ENCODE assay signal across 22 mouse cellular contexts in genomic region chr5:139726186-139726585, GRCm38 (mm10). TPM values are rescaled to one million over a fixed set of nuclear protein-coding genes. Genes with fewer than 3 reads are reported as not detected.
A peak's percentile ranks its signal among the peaks of the same experiment; 100 is the strongest.
DNase-seq lines count a peak whose midpoint lies in the region; ATAC-seq and TF ChIP-seq lines count a peak whose summit lies in the region.
"Had no signal": no experiment of that assay in that cellular context is flagged by ENCODE, and none has a peak within 500 bp of the region (broad histone marks: within the 10 kb centered on the region; RNA-seq: fewer than 3 reads in every experiment).

No protein-coding gene starts in this region.

- no peaks in the 10 kb centered on the region for H3K36me3 ChIP-seq in liver, adult 2 months (ENCODE audit: control insufficient read depth, insufficient read depth, low read length)
- H3K36me3 ChIP-seq in liver, embryonic 11.5 days (ENCODE audit: control insufficient read depth, insufficient read depth, low read length): no peaks in the 10 kb centered on the region
- H3K36me3 ChIP-seq in liver, embryonic 13.5 days: peaks cover 25% of the 10 kb centered on the region
- H3K36me3 ChIP-seq: embryonic facial prominence, embryonic 13.5 days; forebrain, embryonic 12.5 days; midbrain, embryonic 15.5 days; neural tube, embryonic 12.5 days had no signal

- no peak for TF ChIP-seq POLR2A in liver, adult 2 months (IDR thresholded peaks at IDR 0.05; ENCODE audit: extremely low read depth, insufficient read depth, low read length)

- no peaks in the 10 kb centered on the region for H3K9me3 ChIP-seq in liver, embryonic 11.5 days (ENCODE audit: control insufficient read depth, low read length)
- H3K9me3 ChIP-seq in liver, embryonic 13.5 days (replicated peaks): no peaks in the 10 kb centered on the region
- H3K9me3 ChIP-seq: embryonic facial prominence, embryonic 13.5 days; forebrain, embryonic 12.5 days; midbrain, embryonic 15.5 days; neural tube, embryonic 12.5 days had no signal

- no peaks in the 10 kb centered on the region for H3K79me2 ChIP-seq in liver, adult 2 months (ENCODE audit: control insufficient read depth, insufficient read depth, low read length)

- no peak overlapping the region for H3K9ac ChIP-seq in liver, adult 2 months (ENCODE audit: low read depth, low read length)
- no peak overlapping the region for H3K9ac ChIP-seq in liver, embryonic 11.5 days (ENCODE audit: low read depth, low read length)
- H3K9ac ChIP-seq in liver, embryonic 13.5 days: no peak overlapping the region
- H3K9ac ChIP-seq: embryonic facial prominence, embryonic 13.5 days; forebrain, embryonic 12.5 days; hindbrain, embryonic 14.5 days; lung, embryonic 14.5 days; midbrain, embryonic 15.5 days; neural tube, embryonic 12.5 days had no signal

- no peak for DNase-seq in liver, adult 2 months (ENCODE audit: extremely low read depth, low read depth, low spot score)
- no peak for DNase-seq in liver, embryonic 11.5 days (ENCODE audit: low spot score)
- DNase-seq in Muller cell, postnatal 12 days (ENCODE audit: inconsistent ontology term): peak; percentile 36
- no peak for DNase-seq in liver, embryonic 13.5 days
- DNase-seq in frontal cortex, postnatal 10 days (ENCODE audit: low spot score in 2 of 2): no peak
- no peak for DNase-seq in heart, adult 18-20 months
- no peak for DNase-seq in urinary bladder, adult 2 months (ENCODE audit: low spot score)
- DNase-seq: cerebellum, adult 18-20 months; cerebellum, postnatal 25 days; embryo, embryonic 11 days; heart, postnatal 36 days; kidney, adult 18-20 months; layer of hippocampus, adult 9-11 months; lung, embryonic 14.5 days; retina, postnatal 1 day had no signal

- H3K4me1 ChIP-seq in liver, adult 2 months (ENCODE audit: control insufficient read depth, insufficient read depth, low read length): peaks cover 12% of the 10 kb centered on the region; the same call in 1 of the 2 replicates
- peaks cover 37% of the 10 kb centered on the region for H3K4me1 ChIP-seq in liver, embryonic 11.5 days (replicated peaks; ENCODE audit: control insufficient read depth, insufficient read depth, low read length)
- H3K4me1 ChIP-seq in liver, embryonic 13.5 days (replicated peaks): peaks cover 84% of the 10 kb centered on the region

- H3K27ac ChIP-seq in liver, adult 2 months (replicated peaks; ENCODE audit: insufficient read depth, low read depth, low read length): peak overlapping the region; percentile 56
- H3K27ac ChIP-seq in liver, embryonic 11.5 days (ENCODE audit: low read depth, low read length): no peak overlapping the region
- peak overlapping the region; percentile 61; the same call in 1 of the 2 replicates for H3K27ac ChIP-seq in liver, embryonic 13.5 days
- H3K27ac ChIP-seq: embryonic facial prominence, embryonic 13.5 days; forebrain, embryonic 12.5 days; hindbrain, embryonic 14.5 days; midbrain, embryonic 15.5 days; neural tube, embryonic 12.5 days had no signal

- no peak overlapping the region for H3K4me2 ChIP-seq in liver, embryonic 11.5 days
- H3K4me2 ChIP-seq in liver, embryonic 13.5 days: no peak overlapping the region
- H3K4me2 ChIP-seq: embryonic facial prominence, embryonic 13.5 days; forebrain, embryonic 12.5 days; hindbrain, embryonic 14.5 days; lung, embryonic 14.5 days; midbrain, embryonic 15.5 days; neural tube, embryonic 12.5 days had no signal

- WGBS in liver, adult 2 months: 66% methylated on average over 3 of the region's 3 CpGs
- WGBS in liver, embryonic 11.5 days: 75% methylated on average over 3 of the region's 3 CpGs
- WGBS in liver, embryonic 13.5 days (ENCODE audit: insufficient replicate concordance): 73% methylated on average over 3 of the region's 3 CpGs

- H3K4me3 ChIP-seq in liver, adult 2 months (ENCODE audit: insufficient read depth, low read depth, low read length): no peak overlapping the region
- no peak overlapping the region for H3K4me3 ChIP-seq in liver, embryonic 11.5 days (ENCODE audit: low read depth, low read length)
- no peak overlapping the region for H3K4me3 ChIP-seq in liver, embryonic 13.5 days (replicated peaks)
- H3K4me3 ChIP-seq: embryonic facial prominence, embryonic 13.5 days; erythroblast, embryonic 14.5 days; forebrain, embryonic 12.5 days; midbrain, embryonic 15.5 days; neural tube, embryonic 12.5 days had no signal

- ATAC-seq in liver, embryonic 11.5 days (replicated peaks; ENCODE audit: low FRiP score): no peak
- ATAC-seq in liver, embryonic 13.5 days (ENCODE audit: low read depth): no peak
- ATAC-seq: inflammation-experienced regulatory T-cells, adult 6 months; midbrain, embryonic 15.5 days had no signal

- no peak for TF ChIP-seq CTCF in liver, adult 2 months (IDR thresholded peaks at IDR 0.05; ENCODE audit: low read depth, low read length)

- H3K27me3 ChIP-seq in liver, adult 2 months (ENCODE audit: control insufficient read depth, insufficient read depth, low read length): no peaks in the 10 kb centered on the region
- no peaks in the 10 kb centered on the region for H3K27me3 ChIP-seq in liver, embryonic 11.5 days (replicated peaks; ENCODE audit: control insufficient read depth, insufficient read depth, low read length)
- H3K27me3 ChIP-seq in liver, embryonic 13.5 days: no peaks in the 10 kb centered on the region
- H3K27me3 ChIP-seq: embryonic facial prominence, embryonic 13.5 days; forebrain, embryonic 12.5 days; midbrain, embryonic 15.5 days; neural tube, embryonic 12.5 days had no signal

RNA-seq across cellular contexts. Expression of gene Micall2, which starts 9.9 kb away (rescaled TPM):
- 1.1 and 1.3 TPM in 2 replicates for total RNA-seq in liver, adult 2 months (2014; rRNA removed)
- 0.86 and 1.2 TPM in 2 replicates for polyA plus RNA-seq in liver, adult 2 months (2012; rRNA removed)
- polyA plus RNA-seq in liver, embryonic 11.5 days (2014; fragmentation: Nextera tagmentation; extraction: Ambion mirVana): 17.1 and 18.5 TPM in 2 replicates
- 9.8 and 12.1 TPM in 2 replicates for polyA plus RNA-seq in liver, embryonic 13.5 days (2015; fragmentation: Nextera tagmentation; extraction: Ambion mirVana)
- 1 to 10 TPM; 1.2 to 2.1 TPM for total RNA-seq in heart, adult 18-20 months (2021)
- 7.1 and 8.3 TPM in 2 replicates for polyA plus RNA-seq in urinary bladder, adult 2 months (2012; rRNA removed)
- polyA plus RNA-seq: inflammation-experienced regulatory T-cells, adult 6 months had no signal

RNA-seq across cellular contexts. Expression of gene Ints1, which starts 49.3 kb away (rescaled TPM):
- total RNA-seq in liver, adult 2 months (2014; rRNA removed): 10.0 and 14.2 TPM in 2 replicates
- 23.1 and 25.2 TPM in 2 replicates for polyA plus RNA-seq in liver, adult 2 months (2012; rRNA removed)
- polyA plus RNA-seq in liver, embryonic 11.5 days (2014; fragmentation: Nextera tagmentation; extraction: Ambion mirVana): 34.9 TPM in 2 replicates
- polyA plus RNA-seq in liver, embryonic 13.5 days (2015; fragmentation: Nextera tagmentation; extraction: Ambion mirVana): 12.7 and 13.8 TPM in 2 replicates
- 10 to 100 TPM; 37.7 to 39.5 TPM for total RNA-seq in heart, adult 18-20 months (2021)
- 12.1 and 20.9 TPM in 2 replicates for polyA plus RNA-seq in urinary bladder, adult 2 months (2012; rRNA removed)
